Mouse (Mus musculus) spleen, adult 2 months (tissue): ENCODE measurements at regions not wholly inside any gene's neighbourhood (a gene's known extent, or its start where the extent isn't known, plus 50 kb on each side); places are given as distances from the start of the nearest gene placed in this dataset.

Experiments
- CTCF ChIP-seq: fragments of 200-500 bp; IDR thresholded peaks from 2 replicates; pipeline ENCODE4 v1.5.1; 2011; ENCODE audit warnings: mild to moderate bottlenecking, inconsistent platforms; ENCODE audit not compliant: insufficient read depth, insufficient read length, insufficient replicate concordance; ENCODE audit errors: extremely low read depth
- POLR2A ChIP-seq: fragments of 200-500 bp; IDR thresholded peaks from 2 replicates; pipeline ENCODE4 v1.6.1; 2011; ENCODE audit warnings: low read depth, low read length, inconsistent platforms

DNA sequence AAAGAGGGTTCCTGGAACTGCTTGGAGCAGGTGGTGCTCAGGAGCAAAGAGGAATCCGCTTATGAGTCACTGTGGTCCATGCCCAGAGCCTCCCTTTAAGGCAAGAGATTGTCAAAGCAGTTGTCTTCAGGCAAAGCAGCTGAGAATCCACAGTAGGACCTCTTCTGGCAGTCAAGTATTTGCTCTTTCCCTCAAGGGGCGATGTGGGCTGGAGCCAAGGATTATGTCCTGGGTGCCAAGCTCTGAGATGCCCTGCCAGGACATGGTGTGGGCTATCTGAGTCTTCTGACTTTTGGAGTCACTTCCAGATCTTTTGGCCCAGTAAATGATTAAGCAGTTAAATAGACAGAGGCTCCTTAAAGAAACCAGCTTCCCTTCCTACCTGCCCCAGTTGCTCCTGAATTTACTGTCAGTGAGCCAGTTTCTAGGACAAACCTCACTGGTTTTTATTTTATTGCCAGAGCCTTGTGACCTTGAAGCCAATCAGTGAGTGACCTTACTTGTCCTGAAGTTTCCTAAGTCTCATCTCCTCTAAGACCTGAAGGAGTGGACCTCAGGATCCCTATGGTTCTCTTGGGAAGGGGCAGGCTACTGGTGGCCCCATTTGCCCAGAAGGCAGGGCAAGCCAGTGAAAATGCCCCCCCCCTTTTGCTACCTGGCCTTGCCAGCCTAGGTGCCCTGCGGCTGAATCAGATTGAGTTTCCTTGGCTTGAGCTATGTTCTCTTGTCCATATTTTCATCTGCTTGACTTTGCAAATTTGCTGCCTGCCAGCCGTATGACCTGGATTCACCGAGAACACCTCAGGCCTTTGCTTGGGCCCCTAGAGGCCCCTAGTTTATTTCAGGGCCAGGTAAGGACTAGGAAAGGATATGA, 66.7 kb upstream of the Bod1 start:
- no peak for TF ChIP-seq POLR2A
- no peak for TF ChIP-seq CTCF
